Mouse (Mus musculus): ENCODE data around the gene Golm1.
"Not testable (repeated sequence)": the region's sequence is repeated elsewhere in the genome, so short reads cannot be mapped to it uniquely, and the experiment has no call there.

DNA sequence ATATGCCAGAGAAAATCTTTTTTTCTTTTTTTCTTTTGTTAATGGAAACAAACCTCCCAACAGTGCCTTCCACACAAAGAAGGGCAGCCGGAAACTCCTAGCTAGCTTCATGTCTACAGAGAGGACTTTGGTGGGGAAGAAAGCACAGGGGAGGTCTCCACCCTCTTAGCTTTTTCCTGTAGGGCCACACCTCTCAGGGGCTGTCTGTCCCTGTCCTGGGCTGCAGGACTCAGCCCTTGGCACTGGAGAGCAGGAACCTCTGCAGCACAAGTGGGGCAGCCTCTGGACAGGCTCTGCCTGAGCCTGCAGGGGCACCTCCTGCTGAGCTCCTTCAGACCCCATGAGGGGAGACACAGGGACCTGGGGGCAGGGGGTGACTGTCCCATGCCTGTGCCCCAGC lies 24.5 kb upstream of the Golm1 start:
- not testable (repeated sequence) for TF ChIP-seq CHD2, ZNF384 (IDR thresholded peaks at IDR 0.05; ENCODE audit: low read depth, low read length)

Measured in ES-E14 (cell line).